Mouse (Mus musculus) urinary bladder, postnatal 14 days (tissue): Measurements from ENCODE around the gene Umad1.

Experiments used
- DNase-seq: peaks from one replicate; pipeline ENCODE4 v3.0.0; 2021; ENCODE audit warnings: low spot score

Umad1 gene

GRCm38 (mm10) chr6:8370624-8371023 lies 111.5 kb downstream of the Umad1 start:
- no peak for DNase-seq

- DNase-seq: no peak
Measured at GRCm38 (mm10) chr6:8373051-8373450, 114.0 kb downstream of the Umad1 start.

- no peak for DNase-seq
Measured at GRCm38 (mm10) chr6:8373851-8374250, 114.8 kb downstream of the Umad1 start.

- no peak for DNase-seq
Measured at GRCm38 (mm10) chr6:8374290-8374689, 115.2 kb downstream of the Umad1 start.

- DNase-seq: no peak
Measured at GRCm38 (mm10) chr6:8374712-8375111, 115.6 kb downstream of the Umad1 start.

GRCm38 (mm10) chr6:8376351-8376750 lies 117.3 kb downstream of the Umad1 start:
- no peak for DNase-seq

- DNase-seq: no peak
Measured at GRCm38 (mm10) chr6:8377667-8378066, 118.6 kb downstream of the Umad1 start.

GRCm38 (mm10) chr6:8389307-8389706 lies 130.2 kb downstream of the Umad1 start:
- DNase-seq: no peak

GRCm38 (mm10) chr6:8390296-8390695 lies 131.2 kb downstream of the Umad1 start:
- DNase-seq: no peak

- no peak for DNase-seq
Measured at GRCm38 (mm10) chr6:8390935-8391334, 131.8 kb downstream of the Umad1 start.

GRCm38 (mm10) chr6:8393029-8393428 lies 133.9 kb downstream of the Umad1 start:
- DNase-seq: no peak

- DNase-seq: no peak
Measured at GRCm38 (mm10) chr6:8394044-8394443, 135.0 kb downstream of the Umad1 start.

- no peak for DNase-seq
Measured at GRCm38 (mm10) chr6:8395061-8395460, 136.0 kb downstream of the Umad1 start.

- DNase-seq: no peak
Measured at GRCm38 (mm10) chr6:8397252-8397651, 138.2 kb downstream of the Umad1 start.

GRCm38 (mm10) chr6:8399710-8400109 lies 140.6 kb downstream of the Umad1 start:
- no peak for DNase-seq

GRCm38 (mm10) chr6:8403127-8403526 lies 144.0 kb downstream of the Umad1 start:
- DNase-seq: no peak

GRCm38 (mm10) chr6:8405844-8406243 lies 146.8 kb downstream of the Umad1 start:
- no peak for DNase-seq

GRCm38 (mm10) chr6:8408332-8408731 lies 149.2 kb downstream of the Umad1 start:
- no peak for DNase-seq

GRCm38 (mm10) chr6:8409865-8410264 lies 150.8 kb downstream of the Umad1 start:
- no peak for DNase-seq

GRCm38 (mm10) chr6:8412845-8413598 lies 153.9 kb downstream of the Umad1 start:
- DNase-seq: no peak

- DNase-seq: no peak
Measured at GRCm38 (mm10) chr6:8414020-8414419, 154.9 kb downstream of the Umad1 start.

- no peak for DNase-seq
Measured at GRCm38 (mm10) chr6:8415823-8416222, 156.7 kb downstream of the Umad1 start.

- no peak for DNase-seq
Measured at GRCm38 (mm10) chr6:8416802-8417569, 157.9 kb downstream of the Umad1 start.
